Mouse (Mus musculus) E14TG2a.4 (cell line): ENCODE results near the gene Ccdc136.

Experiments used
- CTCF ChIP-seq: conservative IDR thresholded peaks from 2 replicates; pipeline ENCODE4 v1.5.1; 2014; ENCODE audit warnings: low read length
- NANOG ChIP-seq: IDR thresholded peaks from 2 replicates; pipeline ENCODE4 v1.6.1; 2014; ENCODE audit warnings: borderline replicate concordance, low read length, mixed read lengths
- POU5F1 ChIP-seq: IDR thresholded peaks from 2 replicates; pipeline ENCODE4 v1.6.1; 2014; ENCODE audit warnings: low read length, borderline replicate concordance

DNA sequence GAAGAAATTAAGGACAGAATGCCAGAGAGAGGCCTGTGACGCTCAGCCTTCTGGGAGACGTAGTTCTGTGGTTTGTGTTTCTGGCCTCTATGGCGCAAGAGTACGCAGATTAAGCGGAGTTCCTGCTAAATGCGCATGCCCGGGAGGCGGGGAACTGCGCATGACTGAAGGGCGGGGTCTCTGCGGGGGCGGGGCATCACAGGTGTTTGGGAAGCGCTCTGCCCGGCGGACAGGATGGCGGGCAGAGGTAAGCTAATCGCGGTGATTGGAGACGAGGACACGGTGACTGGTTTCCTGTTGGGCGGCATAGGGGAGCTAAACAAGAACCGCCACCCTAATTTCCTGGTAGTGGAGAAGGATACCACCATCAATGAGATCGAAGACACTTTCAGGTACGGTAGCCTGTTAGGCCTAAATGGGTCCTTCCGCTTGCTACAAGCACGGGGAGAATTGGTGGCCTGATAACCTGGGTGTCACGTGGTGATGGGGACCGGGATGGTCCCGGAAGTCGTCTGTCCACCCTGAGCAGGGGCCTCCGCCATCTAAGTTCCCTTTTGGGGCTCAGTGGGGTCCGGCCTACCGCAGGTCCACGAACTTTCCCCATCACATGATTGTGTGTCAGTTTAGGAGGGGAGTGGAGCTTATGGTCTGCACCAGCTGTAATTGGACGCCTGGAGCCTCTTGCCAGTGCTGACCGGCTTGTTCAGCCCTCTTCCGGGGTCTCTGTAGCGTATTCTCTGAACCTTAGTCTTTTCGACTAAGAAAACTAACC, 71.7 kb downstream of the Ccdc136 start, which contains the start of gene Atp6v1f:
- TF ChIP-seq CTCF (no peak), POU5F1 (no peak), NANOG (no peak)
